Mouse (Mus musculus) lung, postnatal 0 days (tissue): ENCODE measurements around the gene Wfdc17.

ENCODE experiments used
- CTCF ChIP-seq: IDR thresholded peaks from 2 replicates; pipeline ENCODE4 v1.5.1; 2016; ENCODE audit warnings: antibody characterized with exemption, mild to moderate bottlenecking
- EP300 ChIP-seq: IDR thresholded peaks from 2 replicates; pipeline ENCODE4 v1.6.1; 2016; ENCODE audit warnings: antibody characterized with exemption, mild to moderate bottlenecking, control low read depth

GRCm38 (mm10) chr11:83712671-83713070 lies 8.9 kb downstream of the Wfdc17 start:
- no peak for TF ChIP-seq CTCF
- no peak for TF ChIP-seq EP300
